Mouse (Mus musculus) kidney, postnatal 4 days (tissue): ENCODE measurements at regions not wholly inside any gene's neighbourhood (a gene's known extent, or its start where the extent isn't known, plus 50 kb on each side); places are given as distances from the start of the nearest gene placed in this dataset.

Source experiments
- DNase-seq, 2 experiments: peaks; one replicate each; pipeline ENCODE4 v3.0.0; 2021; ENCODE audit warnings: mixed read lengths in 2 of 2

GRCm38 (mm10) chr6:35458250-35458649 lies 81.4 kb downstream of the Mtpn start:
- DNase-seq: no peak

- no peak for DNase-seq
Measured at GRCm38 (mm10) chr6:35445007-35445406, 94.7 kb downstream of the Mtpn start.

- DNase-seq: no peak
Measured at GRCm38 (mm10) chr6:35426301-35426700, 100.4 kb upstream of the Fam180a start.

GRCm38 (mm10) chr6:35424521-35424920 lies 98.6 kb upstream of the Fam180a start:
- no peak for DNase-seq

GRCm38 (mm10) chr6:35420924-35421323 lies 95.0 kb upstream of the Fam180a start:
- no peak for DNase-seq

- DNase-seq: no peak
Measured at GRCm38 (mm10) chr6:35405044-35405443, 79.1 kb upstream of the Fam180a start.

GRCm38 (mm10) chr6:35403341-35403910 lies 77.5 kb upstream of the Fam180a start:
- no peak for DNase-seq

- DNase-seq: no peak
Measured at GRCm38 (mm10) chr6:35395726-35396125, 69.8 kb upstream of the Fam180a start.

- DNase-seq: no peak
Measured at GRCm38 (mm10) chr6:35388827-35389226, 62.9 kb upstream of the Fam180a start.

GRCm38 (mm10) chr6:35381536-35381935 lies 55.6 kb upstream of the Fam180a start:
- no peak for DNase-seq

GRCm38 (mm10) chr6:35380721-35381466 lies 55.0 kb upstream of the Fam180a start:
- peak; percentile 39 to 69 for DNase-seq

GRCm38 (mm10) chr6:35379890-35380289 lies 53.9 kb upstream of the Fam180a start:
- peak; percentile 83 to 88 for DNase-seq

- DNase-seq: no peak
Measured at GRCm38 (mm10) chr6:35378851-35379250, 52.9 kb upstream of the Fam180a start.

GRCm38 (mm10) chr6:35377535-35377934 lies 51.6 kb upstream of the Fam180a start:
- no peak for DNase-seq

GRCm38 (mm10) chr6:35376526-35376925 lies 50.6 kb upstream of the Fam180a start:
- DNase-seq: no peak
